Mouse (Mus musculus) neural tube, embryonic 11.5 days (tissue): Measurements from ENCODE around the gene Golgb1. TPM values are rescaled to one million over a fixed set of nuclear protein-coding genes. Genes with fewer than 3 reads are reported as not detected.

Experiments
- ATAC-seq: fragments of 200-750 bp; cut with Nextera tagmentation; 2 replicates; pipeline ENCODE4 v1.8.0; 2017; ENCODE audit warnings: moderate number of reproducible peaks, mild to moderate bottlenecking, moderate TSS enrichment, moderate library complexity; ENCODE audit not compliant: insufficient read depth, low FRiP score, low TSS enrichment
- DNase-seq: peaks from one replicate; pipeline ENCODE4 v3.0.0-alpha.2; 2015; ENCODE audit warnings: low spot score
- H3K27ac ChIP-seq: fragments of 300-500 bp; sonication (generic); 2 replicates; pipeline ENCODE4 v1.5.1; 2014; ENCODE audit warnings: low read depth, mild to moderate bottlenecking, low read length
- H3K27me3 ChIP-seq: fragments of 300-500 bp; sonication (generic); 2 replicates; pipeline ENCODE4 v1.6.1; 2014; ENCODE audit warnings: mild to moderate bottlenecking, low read length, mixed read lengths; ENCODE audit not compliant: control insufficient read depth, insufficient read depth
- H3K36me3 ChIP-seq: fragments of 300-500 bp; sonication (generic); 2 replicates; pipeline ENCODE4 v1.6.1; 2014; ENCODE audit warnings: mild to moderate bottlenecking, low read length, moderate library complexity, mixed read lengths; ENCODE audit not compliant: control insufficient read depth, insufficient read depth
- H3K4me1 ChIP-seq: fragments of 300-500 bp; sonication (generic); 2 replicates; pipeline ENCODE4 v1.6.1; 2014; ENCODE audit warnings: low read length, mixed read lengths; ENCODE audit not compliant: control insufficient read depth, insufficient read depth
- H3K4me2 ChIP-seq: fragments of 300-500 bp; sonication (generic); 2 replicates; pipeline ENCODE4 v1.6.1; 2014; ENCODE audit warnings: low read depth, mild to moderate bottlenecking, moderate library complexity
- H3K4me3 ChIP-seq: fragments of 300-500 bp; sonication (generic); 2 replicates; pipeline ENCODE4 v1.5.1; 2014; ENCODE audit warnings: low read depth, low read length
- H3K9ac ChIP-seq: fragments of 300-500 bp; sonication (generic); 2 replicates; pipeline ENCODE4 v1.6.1; 2014; ENCODE audit warnings: mild to moderate bottlenecking, low read length
- H3K9me3 ChIP-seq: fragments of 300-500 bp; sonication (generic); 2 replicates; pipeline ENCODE4 v1.6.1; 2016; ENCODE audit warnings: low read length; ENCODE audit not compliant: control insufficient read depth
- WGBS: fragments of 180-500 bp; shearing (Covaris S2); extraction: QIAGEN DNeasy Blood & Tissue Kit; methylation state at CpG from one replicate; pipeline ENCODE4 v1.1.7; 2014; 5-methylcytosine and 5-hydroxymethylcytosine counted together
- polyA plus RNA-seq: library from polyadenylated mRNA; unstranded; fragments of >200 nt; fragmentation: Nextera tagmentation; extraction: Ambion mirVana; gene quantifications from 2 replicates; pipeline ENCODE4 v1.2.1, GENCODE M21; 2014

Golgb1 gene
- polyA plus RNA-seq, 1 experiment from 2014 or later, result 74.2 TPM

- H3K27ac ChIP-seq, result peak overlapping the region; percentile 64
- H3K4me1 ChIP-seq, result peaks cover 5% of the 10 kb centered on the region; the same call in 1 of the 2 replicates
These were observed 424 bp downstream of the Golgb1 start for GRCm38 (mm10) chr16:36875276-36875851.

GRCm38 (mm10) chr16:36877316-36877715 lies 2.4 kb downstream of the Golgb1 start:
- ATAC-seq (no peak), DNase-seq (no peak)
- Histone ChIP-seq H3K36me3 (no peaks in the 10 kb centered on the region), H3K27ac (no peak overlapping the region), H3K9me3 (no peaks in the 10 kb centered on the region), H3K4me3 (no peak overlapping the region), H3K4me1 (peaks cover 5% of the 10 kb centered on the region; the same call in 1 of the 2 replicates), H3K9ac (no peak overlapping the region), H3K27me3 (no peaks in the 10 kb centered on the region), H3K4me2 (no peak overlapping the region)
- 77% methylated on average over 5 of the region's 5 CpGs for WGBS

More at GRCm38 (mm10) chr16:36875276-36875851, 424 bp downstream of the Golgb1 start:
- Histone ChIP-seq H3K4me2 (peak overlapping the region; percentile 71), H3K36me3 (peaks cover 2% of the 10 kb centered on the region; the same call in 1 of the 2 replicates), H3K27me3 (no peaks in the 10 kb centered on the region), H3K9me3 (no peaks in the 10 kb centered on the region), H3K9ac (peak overlapping the region; percentile 70), H3K4me3 (peak overlapping the region; percentile 95)
- WGBS, result under 1% methylated on average over 47 of the region's 48 CpGs
- no peak for DNase-seq
- ATAC-seq, result peak; percentile 76

GRCm38 (mm10) chr16:36882737-36883343 lies 7.9 kb downstream of the Golgb1 start:
- Histone ChIP-seq H3K9me3 (no peaks in the 10 kb centered on the region), H3K4me1 (no peaks in the 10 kb centered on the region), H3K4me2 (no peak overlapping the region), H3K27me3 (no peaks in the 10 kb centered on the region), H3K4me3 (no peak overlapping the region), H3K36me3 (0 out of 2 replicates have a peak, but pooled peaks cover 2% of the 10 kb centered on the region), H3K27ac (no peak overlapping the region), H3K9ac (no peak overlapping the region)
- WGBS, result 58% methylated on average over 5 of the region's 5 CpGs
- DNase-seq (no peak), ATAC-seq (peak; percentile 48; the same call in 1 of the 2 replicates)

GRCm38 (mm10) chr16:36884881-36885280 lies 9.9 kb downstream of the Golgb1 start:
- Histone ChIP-seq H3K4me1 (no peaks in the 10 kb centered on the region), H3K36me3 (0 out of 2 replicates have a peak, but pooled peaks cover 2% of the 10 kb centered on the region), H3K27me3 (no peaks in the 10 kb centered on the region), H3K27ac (no peak overlapping the region), H3K4me2 (no peak overlapping the region), H3K9ac (no peak overlapping the region), H3K4me3 (no peak overlapping the region), H3K9me3 (no peaks in the 10 kb centered on the region)
- WGBS, result 80% methylated on average over 4 of the region's 4 CpGs
- DNase-seq, result no peak
- ATAC-seq, result no peak

- H3K36me3 ChIP-seq, result peaks cover 2% of the 10 kb centered on the region; the same call in 1 of the 2 replicates
- no peak overlapping the region for H3K4me2 ChIP-seq
- ATAC-seq (no peak), DNase-seq (no peak)
- H3K4me1 ChIP-seq, result no peaks in the 10 kb centered on the region
- no peak overlapping the region for H3K9ac ChIP-seq
- WGBS, result 94% methylated on average over 11 of the region's 11 CpGs
- no peak overlapping the region for H3K4me3 ChIP-seq
- H3K27me3 ChIP-seq, result no peaks in the 10 kb centered on the region
- no peak overlapping the region for H3K27ac ChIP-seq
- H3K9me3 ChIP-seq, result no peaks in the 10 kb centered on the region
These were observed 11.0 kb downstream of the Golgb1 start for GRCm38 (mm10) chr16:36885912-36886311.

GRCm38 (mm10) chr16:36887546-36887945 lies 12.6 kb downstream of the Golgb1 start:
- H3K4me3 ChIP-seq, result no peak overlapping the region
- H3K9ac ChIP-seq, result no peak overlapping the region
- peaks cover 2% of the 10 kb centered on the region; the same call in 1 of the 2 replicates for H3K36me3 ChIP-seq
- H3K27ac ChIP-seq, result no peak overlapping the region
- no peak for DNase-seq
- WGBS, result 90% methylated on average over 5 of the region's 5 CpGs
- no peaks in the 10 kb centered on the region for H3K4me1 ChIP-seq
- no peak overlapping the region for H3K4me2 ChIP-seq
- no peak for ATAC-seq
- H3K27me3 ChIP-seq, result no peaks in the 10 kb centered on the region
- no peaks in the 10 kb centered on the region for H3K9me3 ChIP-seq

GRCm38 (mm10) chr16:36890559-36890958 lies 15.6 kb downstream of the Golgb1 start:
- no peaks in the 10 kb centered on the region for H3K27me3 ChIP-seq
- DNase-seq, result no peak
- H3K36me3 ChIP-seq, result peaks cover 2% of the 10 kb centered on the region; the same call in 1 of the 2 replicates
- 91% methylated on average over 3 of the region's 3 CpGs for WGBS
- no peak for ATAC-seq
- no peak overlapping the region for H3K4me2 ChIP-seq
- H3K4me3 ChIP-seq, result no peak overlapping the region
- H3K4me1 ChIP-seq, result no peaks in the 10 kb centered on the region
- no peak overlapping the region for H3K27ac ChIP-seq
- no peak overlapping the region for H3K9ac ChIP-seq
- H3K9me3 ChIP-seq, result no peaks in the 10 kb centered on the region

- Histone ChIP-seq H3K4me1 (no peaks in the 10 kb centered on the region), H3K4me2 (no peak overlapping the region), H3K9ac (no peak overlapping the region), H3K36me3 (peaks cover 2% of the 10 kb centered on the region; the same call in 1 of the 2 replicates), H3K27me3 (no peaks in the 10 kb centered on the region), H3K27ac (no peak overlapping the region), H3K9me3 (no peaks in the 10 kb centered on the region), H3K4me3 (no peak overlapping the region)
- no peak for ATAC-seq
- no peak for DNase-seq
- 93% methylated on average over 4 of the region's 4 CpGs for WGBS
These were observed 16.5 kb downstream of the Golgb1 start for GRCm38 (mm10) chr16:36891415-36891814.

- no peak overlapping the region for H3K9ac ChIP-seq
- no peaks in the 10 kb centered on the region for H3K27me3 ChIP-seq
- WGBS, result 89% methylated on average over 10 of the region's 10 CpGs
- no peak for ATAC-seq
- H3K4me1 ChIP-seq, result no peaks in the 10 kb centered on the region
- H3K4me3 ChIP-seq, result no peak overlapping the region
- DNase-seq, result no peak
- H3K9me3 ChIP-seq, result no peaks in the 10 kb centered on the region
- H3K27ac ChIP-seq, result no peak overlapping the region
- peaks cover 3% of the 10 kb centered on the region; the same call in 1 of the 2 replicates for H3K36me3 ChIP-seq
- no peak overlapping the region for H3K4me2 ChIP-seq
These were observed 18.4 kb downstream of the Golgb1 start for GRCm38 (mm10) chr16:36893317-36893716.
